Mouse (Mus musculus) MEL-GATA-1-ER (cell line): ENCODE measurements around the gene Arel1.

Experiments used
- DNase-seq: peaks from one replicate; pipeline ENCODE4 v3.0.0-alpha.2; 2012; ENCODE audit warnings: low read depth; ENCODE audit errors: extremely low read depth

The Arel1 gene

GRCm38 (mm10) chr12:84948584-84949285 is 22.0 kb downstream of the Arel1 start:
- DNase-seq, result no peak

GRCm38 (mm10) chr12:84947894-84948583 is 22.7 kb downstream of the Arel1 start:
- no peak for DNase-seq

- no peak for DNase-seq
These were observed 25.7 kb downstream of the Arel1 start for GRCm38 (mm10) chr12:84944813-84945553.

GRCm38 (mm10) chr12:84944150-84944812 is 26.4 kb downstream of the Arel1 start:
- peak; percentile 82 for DNase-seq

- DNase-seq, result peak; percentile 75
These were observed 27.4 kb downstream of the Arel1 start for GRCm38 (mm10) chr12:84943006-84943952.

- peak; percentile 62 for DNase-seq
These were observed 29.0 kb downstream of the Arel1 start for GRCm38 (mm10) chr12:84941717-84942116.

GRCm38 (mm10) chr12:84940343-84940742 is 30.4 kb downstream of the Arel1 start:
- DNase-seq, result no peak

- DNase-seq, result no peak
These were observed 31.6 kb downstream of the Arel1 start for GRCm38 (mm10) chr12:84939117-84939516.

GRCm38 (mm10) chr12:84935343-84935742 is 35.4 kb downstream of the Arel1 start:
- DNase-seq, result no peak

- no peak for DNase-seq
These were observed 38.5 kb downstream of the Arel1 start for GRCm38 (mm10) chr12:84932210-84932609.

- DNase-seq, result no peak
These were observed 44.2 kb downstream of the Arel1 start for GRCm38 (mm10) chr12:84926542-84926941.

- no peak for DNase-seq
These were observed 46.4 kb downstream of the Arel1 start for GRCm38 (mm10) chr12:84924324-84924723.

GRCm38 (mm10) chr12:84921881-84922419 is 48.8 kb downstream of the Arel1 start:
- DNase-seq, result no peak

- no peak for DNase-seq
These were observed 51.9 kb downstream of the Arel1 start for GRCm38 (mm10) chr12:84918809-84919208.

GRCm38 (mm10) chr12:84917799-84918198 is 52.9 kb downstream of the Arel1 start:
- DNase-seq, result peak; percentile 6

GRCm38 (mm10) chr12:84914959-84915358 is 55.7 kb downstream of the Arel1 start:
- no peak for DNase-seq

- DNase-seq, result no peak
These were observed 58.0 kb downstream of the Arel1 start for GRCm38 (mm10) chr12:84912652-84913104.

GRCm38 (mm10) chr12:84911640-84912039 is 59.1 kb downstream of the Arel1 start:
- DNase-seq, result no peak

GRCm38 (mm10) chr12:84910066-84910465 is 60.6 kb downstream of the Arel1 start:
- no peak for DNase-seq
